Mouse (Mus musculus) gastrocnemius, adult 2 months (tissue): ENCODE data around the gene Pllp. TPM values are rescaled to one million over a fixed set of nuclear protein-coding genes. Genes with fewer than 3 reads are reported as not detected.

Source experiments
- DNase-seq: peaks from one replicate; pipeline ENCODE4 v3.0.0; 2022
- H3K27ac ChIP-seq: fragments of 200-600 bp; 2 replicates; pipeline ENCODE4 v1.8.1; 2022; ENCODE audit warnings: mild to moderate bottlenecking
- H3K4me3 ChIP-seq: fragments of 200-600 bp; 2 replicates; pipeline ENCODE4 v1.8.1; 2022; ENCODE audit warnings: mild to moderate bottlenecking, moderate library complexity
- CTCF ChIP-seq: fragments of 200-600 bp; IDR thresholded peaks from 2 replicates; pipeline ENCODE4 v1.8.1; 2022; ENCODE audit warnings: antibody characterized with exemption, mild to moderate bottlenecking, moderate library complexity
- intact Hi-C: fragments of 180-260 bp; cut with DNase I; formaldehyde crosslinking; loops from one replicate; pipeline ENCODE4 v1.15.1; 2025
- long read RNA-seq, 2 experiments: library from polyadenylated mRNA; stranded (forward); transcript quantifications; one replicate each; pipeline ENCODE4 v2.0.0; 2021
- total RNA-seq, 2 experiments: library from RNA; stranded (reverse); gene quantifications; 2 replicates each; pipeline ENCODE4 v1.2.3; 2021

Pllp gene
- total RNA-seq: 1 to 10 TPM in 1 of 2 experiments, under 1 TPM in 1; 0.86 to 1.0 TPM
- long read RNA-seq, experiment 1: 0 reads
- long read RNA-seq, experiment 2: 0 reads

- intact Hi-C loops: no loop called here
- no peak for TF ChIP-seq CTCF
- H3K4me3 ChIP-seq: peak within 1 kb of the TSS; percentile 69
- peak within 1 kb of the TSS; percentile 54 for H3K27ac ChIP-seq
- peak; percentile 58 for DNase-seq
These were observed at the start of gene Pllp for GRCm38 (mm10) chr8:94695994-94696384. Gene Pllp (minus strand): TSS chr8:94696278.

DNA sequence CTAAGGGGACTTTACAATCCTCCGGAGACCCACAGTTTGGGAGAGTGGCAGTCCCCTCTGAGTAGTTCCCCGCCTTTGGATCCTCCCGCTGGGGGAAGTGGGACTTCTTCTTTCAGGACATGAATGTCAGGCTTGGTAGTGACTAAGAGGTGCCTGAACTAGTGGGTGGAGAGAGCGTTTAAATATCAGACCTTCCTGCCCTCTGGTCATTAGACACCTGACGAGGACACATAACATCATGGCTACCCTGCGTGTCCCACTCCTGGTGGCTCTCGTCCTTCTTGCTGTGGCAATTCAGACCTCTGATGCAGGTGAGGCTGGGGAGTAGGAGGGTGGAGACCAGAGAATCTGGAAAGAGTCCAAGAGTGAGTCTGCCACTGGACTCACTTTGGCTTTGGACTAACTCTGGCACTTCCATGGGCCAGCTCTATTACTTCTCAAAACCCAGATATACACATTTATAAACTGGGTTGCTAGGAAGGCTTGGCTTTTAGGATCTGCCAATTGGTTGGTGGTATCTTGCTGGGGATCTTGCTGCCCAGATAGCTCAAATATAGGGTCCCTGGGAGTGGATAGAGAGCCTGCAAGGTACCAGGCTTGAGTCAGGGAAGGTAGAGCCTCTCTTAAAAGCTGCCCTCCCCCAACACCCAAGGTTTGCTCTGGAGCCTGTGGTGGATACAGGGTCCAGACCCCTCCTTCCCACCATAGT, 49.6 kb upstream of the Pllp start, which contains the start of gene Ccl22:
Gene Ccl22 (plus strand): TSS at position 115 of the 709 bp plus-strand sequence.
- no peak for TF ChIP-seq CTCF
- Histone ChIP-seq H3K4me3 (no peak within 1 kb of the TSS), H3K27ac (no peak within 1 kb of the TSS)
- no peak for DNase-seq
- intact Hi-C loops: no loop called here

GRCm38 (mm10) chr8:94744972-94745371, 48.9 kb upstream of the Pllp start:
- no peak for TF ChIP-seq CTCF
- no peak overlapping the region for H3K4me3 ChIP-seq
- DNase-seq: no peak
- intact Hi-C loops: no loop called here
- H3K27ac ChIP-seq: no peak overlapping the region

- no peak for TF ChIP-seq CTCF
- intact Hi-C loops: no loop called here
- H3K4me3 ChIP-seq: no peak overlapping the region
- no peak overlapping the region for H3K27ac ChIP-seq
- DNase-seq: no peak
These were observed 48.4 kb upstream of the Pllp start for GRCm38 (mm10) chr8:94744484-94744883.

- no peak for DNase-seq
- Histone ChIP-seq H3K27ac (no peak overlapping the region), H3K4me3 (no peak overlapping the region)
- TF ChIP-seq CTCF: no peak
- intact Hi-C loops: no loop called here
These were observed 45.6 kb upstream of the Pllp start for GRCm38 (mm10) chr8:94741726-94742125.

GRCm38 (mm10) chr8:94740591-94740990, 44.5 kb upstream of the Pllp start:
- intact Hi-C loops: no loop called here
- no peak overlapping the region for H3K4me3 ChIP-seq
- DNase-seq: no peak
- no peak overlapping the region for H3K27ac ChIP-seq
- TF ChIP-seq CTCF: no peak

DNA sequence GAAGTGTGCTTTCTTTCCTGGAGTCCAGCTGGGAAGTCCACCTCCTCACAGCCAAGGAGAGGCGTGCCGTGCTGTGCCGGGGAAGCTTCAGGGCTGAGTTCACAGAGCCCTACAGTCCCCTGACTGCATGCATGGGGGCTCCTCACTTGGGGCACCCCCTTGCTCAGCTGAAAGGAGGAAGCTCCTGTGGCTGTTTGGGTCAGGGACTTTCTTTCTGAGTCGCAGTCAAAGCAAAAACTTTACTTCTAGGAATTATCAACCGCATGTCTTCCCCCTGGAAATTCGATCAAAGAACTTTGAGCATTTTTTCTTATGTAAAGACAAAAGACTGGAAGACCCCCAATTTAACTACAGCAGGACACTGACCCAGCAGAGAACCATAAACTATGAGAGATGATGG, 43.8 kb upstream of the Pllp start:
- Histone ChIP-seq H3K4me3 (no peak overlapping the region), H3K27ac (no peak overlapping the region)
- DNase-seq: no peak
- intact Hi-C loops: no loop called here
- TF ChIP-seq CTCF: no peak

DNA sequence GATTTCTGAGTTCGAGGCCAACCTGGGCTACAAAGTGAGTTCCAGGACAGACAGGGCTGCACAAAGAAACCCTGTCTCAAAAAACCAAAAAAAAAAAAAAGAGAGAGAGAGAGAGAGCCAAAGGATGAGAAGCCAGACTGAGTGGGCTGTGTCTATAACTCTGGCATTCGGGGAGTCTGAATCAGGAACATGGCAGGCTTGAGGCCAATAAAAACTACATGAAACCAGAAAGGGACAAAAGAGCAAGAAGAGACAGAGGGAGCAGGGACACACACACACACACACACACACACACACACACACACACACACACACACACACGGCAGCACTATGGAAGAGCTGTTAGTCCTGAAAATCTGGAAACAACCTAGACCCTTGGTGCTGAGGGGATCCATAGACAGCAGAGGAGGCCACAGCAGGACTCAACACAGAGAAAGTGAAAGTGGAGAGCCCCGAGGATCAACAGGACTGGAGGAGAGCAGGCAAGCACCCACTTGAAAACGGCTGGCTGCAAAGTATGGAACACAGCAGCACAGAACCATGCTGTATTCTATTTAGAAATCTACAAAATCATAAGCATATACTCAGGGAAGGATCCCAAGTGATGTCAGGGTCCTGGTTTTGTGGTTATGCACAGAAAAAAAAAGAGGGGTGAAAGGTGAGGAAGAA, 39.5 kb upstream of the Pllp start:
- H3K27ac ChIP-seq: peak overlapping the region; percentile 24; the same call in 1 of the 2 replicates
- TF ChIP-seq CTCF: no peak
- H3K4me3 ChIP-seq: peak overlapping the region; percentile 25
- intact Hi-C loops: no loop called here
- DNase-seq: no peak

DNA sequence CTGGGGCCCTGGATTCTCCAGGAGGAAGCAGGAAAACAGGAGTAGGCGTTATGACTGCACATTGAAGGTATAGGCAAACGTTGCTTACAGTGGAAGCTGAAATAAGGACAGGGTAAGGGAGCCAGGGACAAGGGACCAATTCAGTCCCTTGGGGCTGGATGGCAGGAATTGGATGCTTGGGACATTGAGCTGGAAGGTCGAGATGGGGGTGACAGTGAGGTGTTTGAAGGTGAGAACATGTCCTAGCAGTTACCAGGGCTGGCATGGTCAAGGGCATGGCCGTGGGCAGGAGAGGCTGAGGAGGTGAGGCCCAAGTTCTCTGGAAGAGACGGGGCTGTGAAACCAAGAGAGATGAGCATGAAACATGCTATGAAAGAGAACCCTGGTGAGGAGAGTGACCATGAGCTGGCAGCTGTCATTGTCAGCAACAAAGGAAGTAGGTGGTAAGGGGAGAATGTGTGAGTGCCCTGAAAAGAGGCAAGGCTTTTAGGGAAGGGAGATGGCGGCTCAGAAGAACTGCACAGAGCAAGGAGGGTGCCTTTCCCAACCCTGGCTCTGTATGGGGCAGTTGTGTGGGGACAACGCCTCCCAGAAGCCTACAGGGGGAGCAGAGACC, 38.8 kb upstream of the Pllp start:
- no peak for DNase-seq
- H3K4me3 ChIP-seq: no peak overlapping the region
- H3K27ac ChIP-seq: no peak overlapping the region
- intact Hi-C loops: no loop called here
- TF ChIP-seq CTCF: no peak

- intact Hi-C loops: no loop called here
- no peak for DNase-seq
- no peak for TF ChIP-seq CTCF
- Histone ChIP-seq H3K27ac (no peak overlapping the region), H3K4me3 (no peak overlapping the region)
These were observed 37.9 kb upstream of the Pllp start for GRCm38 (mm10) chr8:94733821-94734465.

DNA sequence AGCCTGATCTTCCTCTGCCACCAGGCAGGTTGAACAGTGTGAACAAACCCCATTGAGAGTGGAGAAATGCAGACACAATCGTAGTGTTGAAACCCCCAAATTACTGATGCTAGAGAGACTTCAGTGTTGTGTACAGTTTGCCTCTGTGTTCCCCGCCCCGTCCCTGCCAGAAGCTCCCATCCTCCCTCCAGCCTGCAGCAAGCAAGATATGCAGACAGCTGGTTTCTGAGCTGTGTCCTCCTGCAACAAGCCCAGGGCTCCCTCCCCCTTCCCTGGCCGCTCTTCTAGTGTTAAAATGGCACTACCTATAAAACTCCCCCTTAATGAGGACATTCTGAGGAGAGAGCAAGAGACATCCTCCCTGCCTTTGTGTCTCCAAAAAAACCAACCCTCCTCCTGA, 33.2 kb upstream of the Pllp start:
- DNase-seq: no peak
- Histone ChIP-seq H3K4me3 (no peak overlapping the region), H3K27ac (no peak overlapping the region)
- no peak for TF ChIP-seq CTCF
- intact Hi-C loops: no loop called here

DNA sequence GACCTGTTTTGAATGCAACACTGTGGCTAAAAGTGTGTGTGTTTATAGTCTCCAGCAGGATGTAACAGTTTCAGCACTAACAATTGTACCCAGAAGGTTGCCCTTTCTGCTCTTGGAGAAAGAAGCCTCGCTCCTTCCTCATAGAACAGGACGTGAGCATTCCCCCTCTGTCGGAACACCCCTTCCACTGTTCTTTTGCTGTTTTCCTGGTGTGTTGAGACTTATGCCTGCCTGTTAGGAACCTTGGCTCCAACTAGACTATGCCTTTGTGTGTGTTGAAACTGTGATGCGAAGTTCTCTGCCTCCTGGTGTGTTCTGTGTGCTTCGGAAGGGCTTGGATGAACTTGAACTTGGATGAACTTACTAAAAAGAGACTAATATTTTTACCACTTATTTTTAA, 29.9 kb upstream of the Pllp start:
- DNase-seq: no peak
- Histone ChIP-seq H3K27ac (no peak overlapping the region), H3K4me3 (no peak overlapping the region)
- intact Hi-C loops: no loop called here
- no peak for TF ChIP-seq CTCF

DNA sequence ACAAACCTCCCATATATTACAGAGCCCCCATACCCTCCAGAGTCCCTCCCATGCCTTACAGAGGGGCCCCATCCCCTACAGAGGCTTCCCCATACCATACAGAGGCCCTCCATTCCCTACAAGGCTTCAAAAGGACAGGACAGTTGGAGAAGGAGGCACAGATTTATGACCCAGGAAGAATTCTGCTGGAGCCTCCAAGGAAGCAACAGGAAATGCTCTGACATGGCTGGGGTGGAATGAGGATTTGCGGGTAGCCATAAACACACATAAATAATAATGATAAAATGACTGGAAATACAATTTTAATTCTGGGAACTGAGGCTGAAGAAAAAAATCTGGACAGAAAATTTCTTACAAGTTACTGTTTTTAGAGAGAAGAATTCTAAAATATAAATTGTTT, 20.8 kb upstream of the Pllp start:
- TF ChIP-seq CTCF: no peak
- DNase-seq: no peak
- Histone ChIP-seq H3K4me3 (no peak overlapping the region), H3K27ac (no peak overlapping the region)
- intact Hi-C loops: no loop called here
